Mouse (Mus musculus) lung, adult 2 months (tissue): ENCODE data around the gene Vps39.

Experiments used
- CTCF ChIP-seq: fragments of 200-500 bp; IDR thresholded peaks from 2 replicates; pipeline ENCODE4 v1.5.1; 2011; ENCODE audit warnings: mild to moderate bottlenecking, low read length, control low read depth; ENCODE audit not compliant: insufficient read depth
- POLR2A ChIP-seq: fragments of 200-500 bp; IDR thresholded peaks from 2 replicates; pipeline ENCODE4 v1.6.1; 2011; ENCODE audit warnings: low read depth, mild to moderate bottlenecking, control low read depth, low read length, borderline replicate concordance; ENCODE audit errors: extremely low read depth

GRCm38 (mm10) chr2:120283550-120283949 is 69.4 kb downstream of the Vps39 start:
- no peak for TF ChIP-seq CTCF
- no peak for TF ChIP-seq POLR2A
